Mouse (Mus musculus) heart, postnatal 14 days (tissue): ENCODE data around the gene Fermt3. TPM values are rescaled to one million over a fixed set of nuclear protein-coding genes. Genes with fewer than 3 reads are reported as not detected.
"Not testable (repeated sequence)": the region's sequence is repeated elsewhere in the genome, so short reads cannot be mapped to it uniquely, and the experiment has no call there.

Source experiments
- DNase-seq, 2 experiments: peaks; one replicate each; pipeline ENCODE4 v3.0.0; 2021 to 2022
- intact Hi-C: fragments of 180-260 bp; cut with DNase I; formaldehyde crosslinking; loops from one replicate; pipeline ENCODE4 v1.15.1; 2025
- long read RNA-seq, 2 experiments: library from polyadenylated mRNA; stranded (forward); transcript quantifications; one replicate each; pipeline ENCODE4 v2.0.0; 2021
- total RNA-seq, 2 experiments: library from RNA; stranded (reverse); gene quantifications; 2 replicates each; pipeline ENCODE4 v1.2.3; 2021

Fermt3 gene
- 10 to 100 TPM in 1 of 2 experiments, 1 to 10 TPM in 1; 6.1 to 10.7 TPM for total RNA-seq
- long read RNA-seq, experiment 1, transcript Fermt3-201 (15 exons, 2,587 nt) = major isoform, 10 of 19 reads
- long read RNA-seq, experiment 1, partial matches to known transcripts = 5 of 19 reads
- long read RNA-seq, experiment 1, other reads (novel, unspliced or antisense) = 4 of 19 reads
- long read RNA-seq, experiment 2, partial matches to known transcripts = 1 of 9 reads
- long read RNA-seq, experiment 2, other reads (novel, unspliced or antisense) = 6 of 9 reads

DNA sequence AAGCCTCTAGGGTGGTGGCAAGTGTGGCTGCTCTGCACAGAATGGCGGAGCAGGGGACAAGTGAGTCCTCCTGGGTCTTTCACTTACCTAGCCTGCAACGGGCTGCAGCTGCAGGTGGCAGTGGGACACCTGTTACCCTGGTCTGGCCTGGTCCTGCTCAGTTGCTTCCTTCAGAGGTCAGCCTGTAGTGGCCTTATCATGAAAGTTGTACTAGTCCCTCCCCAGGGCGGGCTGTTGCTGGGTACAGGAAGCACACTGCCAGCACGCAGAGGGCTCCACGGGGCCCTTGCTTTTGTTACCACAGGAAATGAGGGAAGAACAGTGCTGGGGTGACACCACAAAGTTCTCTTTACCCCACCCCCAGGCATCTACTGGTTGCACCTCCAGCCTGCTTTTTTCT is at the start of gene Fermt3:
Gene Fermt3 (minus strand): TSS at position 279 of the 400 bp plus-strand sequence.
- DNase-seq = peak in 1 of 2 experiments; percentile 51

DNA sequence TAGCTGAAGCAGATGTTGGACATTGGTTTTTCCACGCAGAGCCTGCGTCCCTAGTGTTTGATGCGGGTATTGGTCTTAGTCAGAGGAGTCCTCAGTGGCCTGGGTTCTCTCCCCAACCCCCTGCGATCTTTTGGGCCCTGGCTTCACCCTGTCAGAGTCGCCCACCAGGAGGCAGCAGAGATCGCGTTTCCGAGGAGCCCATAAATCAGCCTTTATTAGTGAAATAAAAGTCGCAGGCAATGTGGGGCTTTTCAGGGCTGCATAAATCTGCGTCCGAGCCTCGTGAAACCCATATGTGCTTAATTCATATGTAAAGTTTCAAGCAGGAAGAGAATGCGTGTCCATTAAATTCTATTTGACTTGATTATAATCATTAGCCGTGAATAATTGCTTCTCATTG is 48.9 kb upstream of the Fermt3 start:
- peak; percentile 86 to 92 for DNase-seq
- intact Hi-C loops = loop anchor here (1.0 to 10.0 kb wide), 5 partner anchors 34 to 367 kb away; partner anchors contain the start of gene Mark2

More for the DNA sequence above, at the start of gene Fermt3:
- intact Hi-C loops = no loop called here

DNA sequence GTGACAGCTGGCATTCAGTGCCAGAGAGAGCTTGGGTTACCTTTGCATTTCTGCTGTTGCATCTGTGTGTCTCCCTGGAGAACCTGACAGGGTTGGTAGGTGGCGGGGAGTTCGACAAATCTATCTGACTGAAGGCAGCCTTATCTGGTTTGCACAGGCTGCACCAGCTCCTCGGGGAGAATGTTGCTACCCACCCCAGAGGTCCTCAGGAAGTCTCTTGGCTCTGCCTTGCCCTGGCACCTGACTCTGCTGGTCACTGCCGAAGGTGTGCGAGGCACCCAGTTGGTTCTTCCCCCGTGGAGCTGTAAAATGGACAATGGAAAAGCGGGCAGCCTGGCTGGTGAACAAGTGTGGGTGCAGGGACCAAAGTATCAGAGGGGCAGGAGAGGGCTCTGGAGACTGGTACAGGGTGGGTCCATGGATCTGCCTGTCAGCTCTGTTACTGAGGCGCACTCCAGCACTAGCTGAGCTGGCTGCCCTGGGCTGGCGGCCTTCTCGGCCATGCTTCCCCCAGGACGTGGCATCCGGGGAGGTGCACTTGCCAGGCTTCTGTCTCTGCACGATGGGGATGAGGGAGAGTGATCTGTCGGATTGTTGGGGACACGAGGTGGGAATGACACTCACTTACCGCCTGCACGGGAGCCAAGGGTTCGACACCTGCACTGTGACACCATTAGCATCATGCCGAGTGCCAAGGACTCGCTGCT is 48.2 kb upstream of the Fermt3 start:
- no peak for DNase-seq
- intact Hi-C loops = loop anchor here (1.0 to 10.0 kb wide), 5 partner anchors 35 to 367 kb away; partner anchors contain the start of gene Mark2

DNA sequence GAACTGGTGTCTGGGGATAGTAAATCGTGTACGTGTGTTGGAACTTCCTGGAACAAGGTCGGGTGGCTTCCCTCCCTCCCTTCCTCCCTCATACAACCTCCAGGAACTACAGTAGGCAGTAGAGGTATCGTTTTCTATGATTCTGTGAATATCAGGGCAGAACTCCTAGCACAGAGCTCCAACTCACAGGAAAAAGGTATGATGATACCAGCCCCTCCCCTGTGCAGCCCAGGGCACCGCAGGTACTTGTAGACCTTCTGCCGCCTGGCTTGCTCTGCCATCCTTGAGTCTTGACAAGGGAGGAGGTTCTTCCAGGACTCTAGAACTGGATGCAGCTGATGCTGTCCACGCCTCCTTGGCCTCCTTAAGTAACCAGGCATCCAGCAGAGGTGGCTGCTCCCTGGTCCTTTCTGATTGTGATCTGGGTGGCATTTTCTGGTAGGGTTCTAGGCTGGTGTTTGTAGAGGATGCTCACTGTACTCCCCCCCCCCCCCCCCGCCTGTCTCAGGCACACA is 47.6 kb upstream of the Fermt3 start:
- no peak for DNase-seq
- intact Hi-C loops = loop anchor here (5.0 to 10.0 kb wide), 3 partner anchors 35 to 368 kb away; partner anchors contain the start of gene Mark2

DNA sequence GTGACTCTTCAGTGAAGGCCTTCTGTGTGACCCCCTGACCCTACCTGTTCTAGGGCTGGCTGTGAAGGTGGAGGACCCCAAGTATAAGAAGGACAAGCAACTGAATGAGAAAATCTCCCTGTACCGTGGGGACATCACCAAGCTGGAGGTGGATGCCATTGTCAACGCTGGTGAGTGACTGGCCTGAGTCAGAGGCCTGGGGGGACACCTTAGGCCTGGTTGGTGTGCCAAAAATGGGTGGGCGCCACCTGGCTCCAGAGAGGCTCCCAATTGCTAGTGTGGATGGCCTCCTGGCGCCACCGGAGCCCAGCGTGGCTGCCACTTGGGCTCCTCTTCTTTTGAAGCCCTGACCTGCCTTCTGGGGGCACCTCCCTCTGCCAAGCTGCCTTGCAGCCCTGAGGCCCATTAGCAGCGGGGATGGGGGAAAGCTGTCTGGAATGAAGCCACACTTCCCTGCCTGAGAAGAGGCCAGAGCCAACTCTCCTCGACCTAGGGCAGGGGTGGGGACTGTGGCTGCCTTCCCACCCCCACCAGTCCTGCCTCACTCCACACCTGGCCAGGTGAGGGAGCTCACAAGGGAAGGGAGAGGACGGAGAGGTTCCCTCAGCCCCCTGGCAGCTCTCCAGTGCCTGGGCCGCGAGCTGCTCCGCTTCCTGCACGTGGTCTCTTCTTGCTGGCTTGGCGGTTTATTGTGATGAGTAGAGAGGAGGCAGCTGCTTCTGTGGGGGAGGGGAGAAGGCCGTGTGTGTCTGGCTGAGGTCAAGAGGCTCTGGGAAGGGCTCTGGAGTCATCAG is 47.0 kb upstream of the Fermt3 start:
- DNase-seq = peak; percentile 35 to 58
- intact Hi-C loops = loop anchor here (5.0 to 10.0 kb wide), 3 partner anchors 36 to 369 kb away; partner anchors contain the start of gene Mark2

- DNase-seq = peak; percentile 85 to 91
- intact Hi-C loops = loop anchor here (10.0 kb wide), 2 partner anchors 280 to 370 kb away; partner anchors contain the start of gene Mark2
Observed at GRCm38 (mm10) chr19:7064571-7064970, 45.3 kb upstream of the Fermt3 start.

DNA sequence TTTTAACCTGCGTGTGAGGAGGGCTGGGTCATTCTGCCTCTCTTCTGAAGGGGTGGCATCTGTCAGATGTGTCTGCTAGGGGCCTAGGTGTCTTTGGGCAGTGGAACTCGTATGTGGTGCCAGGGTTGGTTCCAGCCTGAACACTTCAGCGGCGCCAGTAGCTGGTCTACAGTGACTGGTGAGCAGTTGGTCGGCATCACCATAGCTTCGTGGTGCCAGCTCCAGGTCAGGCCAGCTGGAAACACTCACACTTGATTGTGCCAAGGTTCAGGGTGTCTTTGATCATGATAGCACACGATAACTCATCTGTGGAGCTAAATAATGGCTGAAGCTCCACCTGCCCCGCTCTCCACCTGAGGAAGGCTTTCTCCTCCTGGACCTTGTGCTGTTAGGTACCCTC is 43.6 kb upstream of the Fermt3 start:
- intact Hi-C loops = loop anchor here (10.0 kb wide), 2 partner anchors 282 to 372 kb away; partner anchors contain the start of gene Mark2
- DNase-seq = no peak

- DNase-seq = no peak
- intact Hi-C loops = loop anchor here (10.0 kb wide), 2 partner anchors 283 to 373 kb away; partner anchors contain the start of gene Mark2
Observed at GRCm38 (mm10) chr19:7062110-7062509, 42.8 kb upstream of the Fermt3 start.

- DNase-seq = no peak
Observed at GRCm38 (mm10) chr19:7058541-7058940, 39.3 kb upstream of the Fermt3 start.

DNA sequence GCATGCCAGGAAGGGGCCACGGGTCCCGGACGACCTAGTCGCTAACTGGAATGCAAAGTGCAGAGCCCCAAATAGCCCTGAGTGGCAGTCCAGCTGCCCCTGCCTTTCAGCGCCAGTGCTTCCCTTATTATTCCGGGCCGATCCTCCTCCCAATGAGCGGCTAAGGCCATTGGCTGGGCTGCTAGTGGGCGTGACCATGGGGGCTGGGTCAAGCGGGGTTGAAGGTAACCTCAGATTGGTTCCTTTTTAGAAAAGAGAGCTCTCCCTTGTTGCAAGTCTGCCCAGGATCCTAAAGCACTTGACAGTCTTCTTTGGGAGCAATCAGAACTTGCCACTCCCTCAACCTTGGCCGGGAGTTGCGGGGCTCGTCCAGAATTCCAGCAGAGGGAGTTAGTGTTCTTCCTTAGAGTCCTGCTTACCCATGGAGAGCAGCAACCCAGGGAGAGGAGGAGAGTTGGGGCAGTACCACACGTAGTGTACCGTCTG is 38.5 kb upstream of the Fermt3 start:
- intact Hi-C loops = no loop called here
- DNase-seq = peak; percentile 79 to 89

More at GRCm38 (mm10) chr19:7058541-7058940, 39.3 kb upstream of the Fermt3 start:
- intact Hi-C loops = no loop called here

GRCm38 (mm10) chr19:7057126-7057721 is 38.0 kb upstream of the Fermt3 start:
- DNase-seq = peak in 1 of 2 experiments; percentile 65
- intact Hi-C loops = no loop called here

GRCm38 (mm10) chr19:7056248-7057087 is 37.2 kb upstream of the Fermt3 start, which contains the start of gene Macrod1:
Macrod1 (plus strand) TSS chr19:7056810.
- DNase-seq = peak; percentile 81 to 82
- intact Hi-C loops = no loop called here

DNA sequence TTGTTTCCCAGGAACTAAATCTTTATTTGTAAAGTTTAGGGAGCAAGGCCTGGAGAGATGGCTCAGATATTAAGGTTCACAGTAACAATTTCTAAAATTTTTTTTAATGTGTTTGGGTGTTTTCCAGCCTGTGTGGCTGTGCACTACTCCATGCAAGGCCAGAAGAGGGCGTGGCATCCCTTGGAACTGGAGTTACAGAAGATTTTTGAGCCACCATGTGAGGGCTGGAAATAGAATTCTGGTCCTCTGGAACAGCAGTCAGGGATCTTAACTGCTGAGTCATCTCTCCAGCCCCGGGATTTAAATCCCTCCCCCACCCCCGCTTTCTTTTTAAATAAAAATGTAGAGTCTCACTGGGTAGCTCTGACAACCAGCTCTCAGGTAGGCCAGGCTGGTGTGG is 35.9 kb upstream of the Fermt3 start:
- intact Hi-C loops = no loop called here
- DNase-seq = peak in 1 of 2 experiments; percentile 47

DNA sequence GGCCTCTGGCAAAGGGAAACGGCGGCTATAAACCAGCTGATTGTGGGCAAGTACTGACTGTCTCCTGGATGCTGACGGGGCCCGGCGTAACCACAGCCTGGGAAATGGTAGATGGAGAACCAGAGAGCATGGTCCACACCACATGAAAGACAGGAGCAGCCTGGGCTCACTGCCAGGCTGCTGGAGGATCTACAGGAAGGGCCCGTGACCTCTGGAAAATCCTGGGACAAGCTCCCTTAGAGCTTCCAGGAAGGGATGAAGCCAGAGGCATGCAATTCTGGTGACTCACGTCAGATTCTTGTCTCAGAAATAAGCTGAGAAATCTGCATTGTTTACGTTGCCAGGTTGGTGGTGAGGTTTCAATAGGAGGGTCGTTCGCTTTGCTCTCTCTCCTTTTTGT is 35.5 kb upstream of the Fermt3 start:
- DNase-seq = peak in 1 of 2 experiments; percentile 47
- intact Hi-C loops = no loop called here

- intact Hi-C loops, DNase-seq: not testable (repeated sequence)
Observed at GRCm38 (mm10) chr19:7053382-7053781, 34.1 kb upstream of the Fermt3 start.

DNA sequence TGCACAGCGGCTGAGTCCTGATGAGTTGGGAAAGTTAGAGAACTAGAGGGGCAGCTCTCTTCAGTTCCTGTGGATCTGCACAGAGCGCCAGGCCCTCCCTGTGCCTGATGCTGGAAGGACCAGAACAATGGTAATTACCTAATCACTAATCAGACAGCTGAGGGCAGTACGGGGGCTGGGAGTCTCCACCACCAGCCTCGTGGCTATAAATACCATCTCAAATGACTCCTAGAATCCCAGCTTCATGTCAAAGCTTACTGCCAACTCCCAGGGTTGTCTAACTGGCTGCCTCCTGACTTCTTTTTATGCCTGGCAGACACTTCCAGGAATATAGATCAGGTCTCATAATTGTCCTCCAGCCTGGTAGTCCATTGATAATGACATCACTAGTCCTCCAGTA is 25.4 kb upstream of the Fermt3 start:
- intact Hi-C loops = no loop called here
- no peak for DNase-seq

DNA sequence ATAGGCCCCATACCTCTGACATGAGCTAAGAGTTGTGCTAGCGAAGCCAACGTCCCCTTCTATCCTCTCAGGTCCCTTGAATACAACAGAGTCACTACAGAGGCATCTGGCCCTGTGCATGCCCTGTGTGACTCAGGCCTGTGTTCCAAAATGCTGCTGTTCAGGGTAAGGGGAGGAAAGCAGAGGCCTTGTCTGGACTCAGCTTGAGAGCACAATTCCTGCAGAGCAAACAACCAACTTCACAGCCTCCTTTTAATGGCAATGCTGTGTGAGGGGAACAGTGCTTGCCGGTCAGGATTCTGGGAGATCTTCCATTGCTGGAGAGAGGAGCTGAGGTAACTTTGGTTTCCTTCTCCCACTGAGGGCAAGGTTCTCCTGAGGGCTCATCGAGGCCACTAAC is 25.0 kb upstream of the Fermt3 start:
- no peak for DNase-seq
- intact Hi-C loops = no loop called here

- no peak for DNase-seq
- intact Hi-C loops = no loop called here
Observed at GRCm38 (mm10) chr19:7041171-7041570, 21.9 kb upstream of the Fermt3 start.
